Mouse (Mus musculus): ENCODE measurements around the gene Rps15.
A peak's percentile ranks its signal among the peaks of the same experiment; 100 is the strongest.
"Not testable (repeated sequence)": the region's sequence is repeated elsewhere in the genome, so short reads cannot be mapped to it uniquely, and the experiment has no call there.

Rps15 gene

GRCm38 (mm10) chr10:80292251-80293146, at the start of gene Rps15:
TSS of gene Rps15 (plus strand) at chr10:80292453.
- peak; percentile 93 to 95 for DNase-seq

GRCm38 (mm10) chr10:80242607-80243006, 49.6 kb upstream of the Rps15 start:
- DNase-seq: no peak

- DNase-seq: no peak
Measured at GRCm38 (mm10) chr10:80244791-80245399, 47.4 kb upstream of the Rps15 start.

GRCm38 (mm10) chr10:80245600-80245999, 46.7 kb upstream of the Rps15 start:
- peak; percentile 66 to 71 for DNase-seq

- DNase-seq: no peak
Measured at GRCm38 (mm10) chr10:80247849-80248248, 44.4 kb upstream of the Rps15 start.

- not testable (repeated sequence) for DNase-seq
Measured at GRCm38 (mm10) chr10:80248437-80248836, 43.8 kb upstream of the Rps15 start.

GRCm38 (mm10) chr10:80248971-80249640, 43.1 kb upstream of the Rps15 start, which contains the start of gene Ndufs7:
TSS of gene Ndufs7 (plus strand) at chr10:80249121.
- DNase-seq: peak; percentile 93 to 94

- DNase-seq: no peak
Measured at GRCm38 (mm10) chr10:80250059-80250458, 42.2 kb upstream of the Rps15 start.

GRCm38 (mm10) chr10:80250573-80250972, 41.7 kb upstream of the Rps15 start:
- DNase-seq: no peak

GRCm38 (mm10) chr10:80252011-80252410, 40.2 kb upstream of the Rps15 start:
- DNase-seq: no peak

- no peak for DNase-seq
Measured at GRCm38 (mm10) chr10:80252493-80253274, 39.6 kb upstream of the Rps15 start.

GRCm38 (mm10) chr10:80253551-80253950, 38.7 kb upstream of the Rps15 start:
- no peak for DNase-seq

- DNase-seq: no peak
Measured at GRCm38 (mm10) chr10:80254331-80255297, 37.6 kb upstream of the Rps15 start.

GRCm38 (mm10) chr10:80255881-80256535, 36.2 kb upstream of the Rps15 start:
- no peak for DNase-seq

GRCm38 (mm10) chr10:80257936-80258335, 34.3 kb upstream of the Rps15 start:
- no peak for DNase-seq

GRCm38 (mm10) chr10:80258752-80259462, 33.3 kb upstream of the Rps15 start:
- no peak for DNase-seq

- no peak for DNase-seq
Measured at GRCm38 (mm10) chr10:80259463-80259805, 32.8 kb upstream of the Rps15 start.

GRCm38 (mm10) chr10:80259861-80260641, 32.2 kb upstream of the Rps15 start:
- no peak for DNase-seq
